Mouse (Mus musculus) C2C12 (cell line): Measurements from ENCODE around the gene Kif7. TPM values are rescaled to one million over a fixed set of nuclear protein-coding genes. Genes with fewer than 3 reads are reported as not detected.

Source experiments
- H3K27me3 ChIP-seq: one replicate; pipeline ENCODE4 v1.6.1; 2011; ENCODE audit not compliant: control insufficient read depth, insufficient read depth, insufficient read length
- H3K36me3 ChIP-seq: one replicate; pipeline ENCODE4 v1.6.1; 2011; ENCODE audit not compliant: control insufficient read depth, insufficient read depth
- H3K4me3 ChIP-seq: one replicate; pipeline ENCODE4 v1.5.1; 2011; ENCODE audit warnings: mild to moderate bottlenecking, control low read depth; ENCODE audit not compliant: poor library complexity, insufficient read depth, severe bottlenecking
- H3K79me2 ChIP-seq: one replicate; pipeline ENCODE4 v1.6.1; 2011; ENCODE audit not compliant: control insufficient read depth, insufficient read depth
- H3K79me3 ChIP-seq: one replicate; pipeline ENCODE4 v1.6.1; 2011; ENCODE audit warnings: low read depth, control low read depth
- H3ac ChIP-seq: one replicate; pipeline ENCODE3; 2011; ENCODE audit warnings: low read depth; ENCODE audit not compliant: control insufficient read depth, insufficient read length
- CEBPB ChIP-seq: IDR thresholded peaks from one replicate; pipeline ENCODE4 v1.6.1; 2011; ENCODE audit warnings: low read depth, mild to moderate bottlenecking, control low read depth, moderate library complexity
- CTCF ChIP-seq: IDR thresholded peaks from one replicate; pipeline ENCODE4 v1.5.1; 2011; ENCODE audit not compliant: control insufficient read depth, insufficient read depth, insufficient read length
- FOSL1 ChIP-seq: IDR thresholded peaks from one replicate; pipeline ENCODE4 v1.8.0; 2011; ENCODE audit warnings: mild to moderate bottlenecking, low read length; ENCODE audit not compliant: poor library complexity, insufficient read depth, severe bottlenecking
- MAX ChIP-seq: IDR thresholded peaks from one replicate; pipeline ENCODE4 v1.6.1; 2011; ENCODE audit warnings: mild to moderate bottlenecking, control low read depth
- MYOD1 ChIP-seq: IDR thresholded peaks from one replicate; pipeline ENCODE4 v1.6.1; 2011; ENCODE audit warnings: low read depth; ENCODE audit not compliant: control insufficient read depth, insufficient read length
- MYOG ChIP-seq: IDR thresholded peaks from one replicate; pipeline ENCODE4 v1.6.1; 2011; ENCODE audit not compliant: control insufficient read depth, insufficient read length; ENCODE audit errors: extremely low read depth
- USF1 ChIP-seq: IDR thresholded peaks from one replicate; pipeline ENCODE4 v1.6.1; 2011; ENCODE audit warnings: low read depth, mild to moderate bottlenecking, control low read depth, moderate library complexity
- polyA plus RNA-seq: library from polyadenylated mRNA; unstranded; fragments of >200 nt; fragmentation: generic; extraction: Trizol; gene quantifications from one replicate; pipeline ENCODE4 v1.2.1, GENCODE M21; 2012; ENCODE audit warnings: missing spikeins

Gene Kif7
- polyA plus RNA-seq, 1 experiment: 5.5 TPM

GRCm38 (mm10) chr7:79731438-79731837, 15.9 kb upstream of the Kif7 start:
- Histone ChIP-seq H3K79me3 (no peaks in the 10 kb centered on the region), H3K36me3 (no peaks in the 10 kb centered on the region), H3K27me3 (peaks cover 9% of the 10 kb centered on the region), H3K79me2 (no peaks in the 10 kb centered on the region), H3ac (no peak overlapping the region), H3K4me3 (no peak overlapping the region)
- no peak for TF ChIP-seq MYOG
- no peak for TF ChIP-seq CEBPB
- no peak for TF ChIP-seq CTCF
- TF ChIP-seq MYOD1: no peak
- TF ChIP-seq FOSL1: no peak
- no peak for TF ChIP-seq MAX
- TF ChIP-seq USF1: no peak

- Histone ChIP-seq H3ac (no peak overlapping the region), H3K27me3 (peaks cover 14% of the 10 kb centered on the region)
These were observed 14.3 kb upstream of the Kif7 start for GRCm38 (mm10) chr7:79729743-79730370.

GRCm38 (mm10) chr7:79729169-79729568, 13.6 kb upstream of the Kif7 start:
- no peak overlapping the region for H3ac ChIP-seq
- no peaks in the 10 kb centered on the region for H3K36me3 ChIP-seq
- TF ChIP-seq USF1 (no peak), CTCF (peak; percentile 71)
- H3K79me2 ChIP-seq: no peaks in the 10 kb centered on the region
- no peaks in the 10 kb centered on the region for H3K79me3 ChIP-seq
- H3K4me3 ChIP-seq: no peak overlapping the region
- H3K27me3 ChIP-seq: peaks cover 14% of the 10 kb centered on the region

More at GRCm38 (mm10) chr7:79729743-79730370, 14.3 kb upstream of the Kif7 start:
- Histone ChIP-seq H3K79me2 (no peaks in the 10 kb centered on the region), H3K4me3 (no peak overlapping the region), H3K79me3 (no peaks in the 10 kb centered on the region), H3K36me3 (no peaks in the 10 kb centered on the region)
- TF ChIP-seq CTCF: peak; percentile 21
- no peak for TF ChIP-seq CEBPB

DNA sequence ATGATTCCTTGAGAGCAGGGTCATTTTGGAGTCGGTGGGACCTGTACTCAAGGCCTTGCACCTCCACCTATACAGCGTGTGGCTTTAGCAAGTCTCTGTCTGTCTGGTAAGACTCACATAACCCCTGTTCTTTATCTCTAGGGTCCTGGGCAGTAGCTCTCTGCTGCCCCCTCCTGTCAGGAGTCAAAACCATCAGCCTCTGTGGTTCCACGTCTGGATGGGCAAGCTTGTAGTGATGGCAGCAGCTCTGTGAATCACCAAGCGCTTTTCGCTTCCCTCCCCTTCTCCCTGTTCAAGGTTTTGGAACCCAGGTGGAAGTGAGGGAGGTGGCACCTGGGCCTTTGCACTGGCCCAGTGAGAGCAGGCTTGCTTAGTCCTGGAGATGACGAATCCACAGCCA, 12.7 kb upstream of the Kif7 start:
- Histone ChIP-seq H3K79me2 (no peaks in the 10 kb centered on the region), H3K27me3 (peaks cover 14% of the 10 kb centered on the region), H3K36me3 (no peaks in the 10 kb centered on the region), H3ac (no peak overlapping the region), H3K4me3 (no peak overlapping the region), H3K79me3 (no peaks in the 10 kb centered on the region)
- peak; percentile 66 for TF ChIP-seq CTCF
- TF ChIP-seq CEBPB: no peak

DNA sequence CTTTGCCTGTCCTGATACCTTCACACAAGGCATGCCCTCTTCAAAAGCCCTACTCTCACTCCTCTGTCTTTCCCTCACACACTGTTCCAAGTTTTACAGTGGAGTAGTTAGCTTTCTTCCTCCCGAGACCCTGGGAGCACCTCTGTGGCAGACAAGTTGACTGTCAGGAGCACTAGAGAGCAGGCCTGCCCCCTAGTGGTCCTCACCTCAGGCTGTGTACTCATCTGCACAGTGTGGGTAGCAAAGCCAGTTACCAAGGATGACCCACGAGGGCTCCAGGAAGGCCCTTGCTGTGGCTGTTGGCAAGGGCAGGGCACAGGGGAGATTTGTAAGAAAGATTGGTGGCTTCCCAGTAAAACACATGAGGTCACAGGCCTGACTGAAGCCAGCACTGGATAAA, 11.6 kb upstream of the Kif7 start:
- TF ChIP-seq FOSL1 (no peak), MAX (no peak), CTCF (peak; percentile 82)
- no peaks in the 10 kb centered on the region for H3K36me3 ChIP-seq
- no peak overlapping the region for H3K4me3 ChIP-seq
- H3ac ChIP-seq: no peak overlapping the region
- no peaks in the 10 kb centered on the region for H3K79me2 ChIP-seq
- no peaks in the 10 kb centered on the region for H3K79me3 ChIP-seq
- peaks cover 19% of the 10 kb centered on the region for H3K27me3 ChIP-seq

- H3K79me2 ChIP-seq: no peaks in the 10 kb centered on the region
- H3K36me3 ChIP-seq: no peaks in the 10 kb centered on the region
- no peaks in the 10 kb centered on the region for H3K79me3 ChIP-seq
- no peak overlapping the region for H3ac ChIP-seq
- no peak for TF ChIP-seq MAX
- TF ChIP-seq USF1: no peak
- TF ChIP-seq CEBPB: no peak
- TF ChIP-seq MYOG: no peak
- TF ChIP-seq CTCF: no peak
- TF ChIP-seq MYOD1: no peak
- H3K4me3 ChIP-seq: no peak overlapping the region
- peaks cover 14% of the 10 kb centered on the region for H3K27me3 ChIP-seq
These were observed 6.0 kb upstream of the Kif7 start for GRCm38 (mm10) chr7:79721386-79721977.
